Mouse (Mus musculus): ENCODE measurements around the gene Cadm2.

Cadm2 gene

DNA sequence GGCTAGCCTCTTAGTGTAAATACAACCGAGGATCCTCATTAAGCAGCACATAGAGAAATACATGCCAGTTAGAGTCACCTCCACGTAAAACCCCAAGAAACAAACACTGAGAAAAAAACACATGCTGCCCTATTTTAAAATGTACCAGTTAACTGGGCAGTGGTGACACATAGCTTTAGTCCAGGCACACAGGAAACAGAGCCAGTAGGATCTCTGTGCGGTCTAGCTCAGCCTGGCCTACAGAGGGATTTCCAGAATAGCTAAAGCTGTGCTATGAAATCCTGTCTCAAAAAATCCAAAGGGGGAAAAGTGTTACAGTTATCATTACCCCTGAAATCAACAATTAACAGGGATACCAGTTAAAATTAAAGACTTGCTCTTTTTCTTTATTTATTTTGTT lies 498.9 kb downstream of the Cadm2 start:
- DNase-seq, result no peak

DNA sequence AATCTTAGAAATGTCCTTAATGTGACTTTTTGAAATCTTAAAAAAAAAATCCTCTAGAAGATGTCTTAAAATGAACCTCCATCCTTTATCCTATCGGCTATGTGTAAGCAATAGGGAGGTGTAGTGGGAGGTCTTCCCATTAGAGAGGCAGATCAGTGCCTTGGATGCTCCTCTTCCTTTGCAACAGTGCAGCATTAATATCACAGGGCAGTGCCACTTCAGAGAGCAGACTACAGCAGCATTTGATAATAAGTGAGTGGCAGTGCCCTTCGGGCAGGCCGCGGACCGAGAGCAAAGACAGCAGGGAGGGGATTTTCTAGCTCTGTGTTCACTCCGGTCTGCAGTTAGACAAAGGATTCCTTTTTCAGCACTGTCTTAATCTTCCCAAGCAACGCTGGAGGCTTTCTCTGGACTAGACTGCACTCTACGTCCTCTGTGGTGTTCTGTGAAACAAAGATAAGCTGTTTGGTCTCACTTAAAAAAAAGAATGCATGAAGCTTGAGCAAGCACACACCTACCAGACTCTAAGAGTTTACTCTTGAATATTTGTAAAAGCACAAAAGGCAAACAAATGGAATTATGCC lies 514.1 kb downstream of the Cadm2 start:
- DNase-seq, result no peak

DNA sequence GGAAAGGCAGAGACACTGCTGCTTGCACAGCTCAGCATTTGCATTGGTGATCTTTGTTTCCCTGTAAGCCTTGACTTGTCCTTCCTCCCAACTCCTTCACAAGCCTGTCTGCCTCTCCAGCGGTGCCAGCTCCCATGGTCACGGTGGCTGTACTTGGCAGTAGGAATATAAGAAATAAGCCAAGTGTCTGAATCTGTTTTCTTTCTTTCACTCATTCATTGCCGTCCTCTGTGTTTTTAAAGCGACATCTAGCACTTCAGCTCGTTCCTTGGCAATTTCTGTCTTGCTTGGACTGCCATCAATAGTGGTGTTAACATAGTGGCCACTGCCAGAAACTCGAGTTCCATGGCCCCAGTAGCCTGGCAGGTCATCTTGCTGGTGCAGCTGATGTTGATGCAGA lies 524.0 kb downstream of the Cadm2 start:
- no peak for DNase-seq

DNA sequence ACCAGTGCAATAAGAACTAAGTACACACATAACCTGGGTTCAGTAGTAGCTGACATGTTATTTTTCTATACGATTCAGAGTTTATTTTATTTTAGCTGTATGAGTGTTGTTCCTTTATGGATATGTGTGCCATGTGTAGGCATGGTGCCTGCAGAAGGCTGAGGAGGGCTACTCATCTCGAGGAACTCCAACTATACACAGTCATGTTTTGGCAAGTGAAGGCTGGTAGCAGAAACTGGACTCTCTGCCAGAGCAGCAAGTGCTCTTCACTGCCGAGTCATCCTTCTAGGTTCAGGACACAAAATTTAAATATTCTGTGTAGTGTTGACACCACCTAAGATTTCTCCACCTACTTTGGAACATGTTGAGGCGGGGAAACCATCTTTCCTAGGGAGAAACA lies 524.8 kb downstream of the Cadm2 start:
- no peak for DNase-seq

DNA sequence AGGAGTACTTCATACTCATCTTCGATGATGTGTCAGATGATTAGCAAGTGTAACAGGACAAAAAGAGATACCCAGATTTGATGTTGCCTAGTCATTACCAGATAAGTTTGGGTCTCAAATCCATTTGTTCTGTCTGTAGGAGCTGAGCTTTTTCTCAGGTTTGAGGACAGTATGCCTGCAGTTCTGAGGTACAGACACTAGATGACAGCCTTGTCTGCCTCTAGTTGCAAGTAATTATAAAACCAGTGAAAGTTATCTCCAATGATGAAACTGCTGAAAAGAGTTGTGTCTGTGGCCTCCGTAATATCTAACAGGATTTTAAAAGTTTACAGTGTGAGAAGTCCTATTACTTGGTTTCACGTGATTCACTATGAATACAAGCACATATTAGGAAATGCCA lies 531.0 kb downstream of the Cadm2 start:
- no peak for DNase-seq

DNA sequence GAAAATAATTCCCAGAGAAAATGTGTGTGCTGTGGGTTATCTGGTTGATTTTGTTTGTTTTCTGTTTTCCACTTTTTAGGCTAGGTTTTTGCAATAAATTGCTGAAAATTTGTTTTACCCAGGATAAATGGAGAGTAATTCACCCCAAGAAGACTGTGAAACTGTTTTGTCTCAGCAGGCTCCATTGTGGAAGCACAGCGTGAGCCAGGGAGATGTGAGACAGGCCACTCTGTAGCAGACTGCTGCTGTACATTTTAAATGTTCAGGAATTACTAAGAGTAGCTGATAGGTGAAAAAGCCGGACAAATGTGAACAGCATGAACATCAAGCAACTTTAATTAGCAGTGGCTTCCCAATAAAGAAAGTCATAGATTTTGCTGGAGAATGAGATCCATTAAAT lies 541.4 kb downstream of the Cadm2 start:
- DNase-seq, result no peak

DNA sequence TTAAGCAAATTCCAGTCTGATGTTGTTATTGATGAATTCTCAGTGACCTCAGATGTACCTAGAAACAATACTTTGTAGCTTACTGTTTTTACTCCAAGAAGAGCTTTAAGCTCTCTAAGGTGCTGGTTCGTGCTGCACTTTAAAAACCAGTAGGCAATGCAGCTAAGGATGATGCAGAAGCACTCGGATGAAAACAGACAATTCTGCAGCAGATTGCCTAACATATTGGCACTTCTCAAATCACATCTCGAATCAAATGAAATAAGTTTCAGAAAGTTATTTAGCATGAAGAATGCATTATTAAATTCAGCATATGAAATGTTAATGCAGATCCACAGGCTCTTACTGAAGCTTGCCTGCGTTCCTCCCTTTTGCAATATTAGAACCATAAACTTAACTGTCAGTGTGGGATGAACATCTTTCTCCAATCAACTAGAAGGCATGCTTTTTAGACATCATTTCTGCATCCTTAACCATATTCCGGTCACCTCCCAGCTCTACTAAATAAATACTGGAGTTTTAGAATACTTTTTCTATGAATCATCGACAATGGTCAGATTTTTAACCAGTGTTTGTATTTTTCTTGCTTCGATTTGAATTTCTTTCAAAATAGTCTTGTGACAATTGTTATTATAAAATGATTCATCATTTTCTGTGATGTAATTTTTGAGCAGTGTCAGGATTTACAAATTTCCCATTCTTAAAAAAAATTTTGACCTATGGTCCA lies 544.4 kb downstream of the Cadm2 start:
- DNase-seq, result no peak

DNA sequence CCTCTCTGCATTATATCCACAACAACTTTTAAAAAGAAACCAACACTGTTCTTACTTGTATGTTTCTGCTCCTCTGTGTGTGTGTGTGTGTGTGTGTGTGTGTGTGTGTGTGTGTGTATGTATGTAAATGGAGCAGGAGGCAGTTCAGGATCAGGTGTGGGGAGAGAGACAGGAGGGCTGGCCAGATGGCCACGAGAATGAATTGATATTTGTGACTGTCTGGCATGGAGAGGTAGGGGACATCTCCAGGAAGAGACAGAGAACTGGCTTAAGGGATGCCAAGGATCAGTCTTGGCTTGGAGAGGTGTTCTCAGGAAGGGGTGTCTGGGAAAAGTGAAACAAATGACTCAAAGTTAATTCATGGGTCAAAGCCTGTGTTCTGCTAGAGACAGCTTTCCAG lies 552.2 kb downstream of the Cadm2 start:
- DNase-seq, result no peak

DNA sequence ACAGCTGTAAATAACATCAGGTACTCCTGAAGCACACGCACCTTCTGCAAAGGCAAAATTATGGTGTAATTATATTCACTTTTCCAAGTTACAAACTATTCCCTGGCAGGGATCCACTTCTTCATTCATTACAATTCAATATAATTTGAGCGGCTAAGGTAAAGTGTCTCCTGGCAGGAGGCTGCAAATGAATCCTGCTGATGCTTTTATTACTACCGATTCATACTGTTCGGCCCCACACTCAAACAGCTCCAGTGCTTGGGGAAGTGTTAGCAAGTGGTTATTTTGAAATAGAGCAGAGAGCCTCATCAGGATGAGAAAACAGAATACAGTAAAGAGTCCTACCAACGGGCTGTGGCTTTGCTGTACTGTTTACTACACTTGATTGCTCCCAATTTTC lies 589.8 kb downstream of the Cadm2 start:
- no peak for DNase-seq

DNA sequence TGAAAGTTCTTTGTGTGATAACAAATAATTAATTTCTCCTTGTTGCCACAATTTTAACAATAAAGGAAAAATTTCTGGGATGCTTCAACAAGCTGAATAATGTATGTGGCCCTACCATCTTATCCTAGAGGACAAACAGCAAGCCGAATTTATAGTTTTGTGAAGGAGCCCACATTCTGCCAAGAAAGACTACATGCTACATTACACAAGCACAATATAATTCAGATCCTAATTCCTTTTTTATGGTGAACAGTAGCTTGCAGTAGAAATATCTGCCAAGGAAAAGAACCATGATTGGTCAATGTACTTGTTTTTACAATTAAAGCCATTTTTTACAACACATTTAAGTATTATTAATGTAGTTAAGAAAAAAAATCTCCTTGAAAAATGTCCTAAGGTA lies 600.9 kb downstream of the Cadm2 start:
- DNase-seq, result no peak

DNA sequence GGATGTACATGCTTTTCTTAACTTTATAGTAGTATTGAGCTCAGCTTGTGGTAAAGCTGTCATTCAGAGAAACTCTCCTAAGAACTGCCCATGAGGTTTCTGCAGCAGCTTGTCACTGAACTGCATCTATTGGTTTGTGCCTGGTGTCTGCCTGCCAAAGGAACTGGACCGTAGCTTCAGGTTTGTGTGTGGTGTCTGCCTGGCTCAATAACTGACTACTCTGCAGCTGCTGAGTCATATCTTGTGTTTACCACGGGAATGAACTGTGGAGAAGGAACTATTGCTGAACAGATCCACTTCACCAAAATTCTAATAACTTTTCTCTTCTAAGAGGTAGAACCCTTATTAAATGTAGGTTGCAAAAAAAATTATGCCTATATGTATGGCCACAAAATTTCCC lies 603.0 kb downstream of the Cadm2 start:
- DNase-seq, result no peak

DNA sequence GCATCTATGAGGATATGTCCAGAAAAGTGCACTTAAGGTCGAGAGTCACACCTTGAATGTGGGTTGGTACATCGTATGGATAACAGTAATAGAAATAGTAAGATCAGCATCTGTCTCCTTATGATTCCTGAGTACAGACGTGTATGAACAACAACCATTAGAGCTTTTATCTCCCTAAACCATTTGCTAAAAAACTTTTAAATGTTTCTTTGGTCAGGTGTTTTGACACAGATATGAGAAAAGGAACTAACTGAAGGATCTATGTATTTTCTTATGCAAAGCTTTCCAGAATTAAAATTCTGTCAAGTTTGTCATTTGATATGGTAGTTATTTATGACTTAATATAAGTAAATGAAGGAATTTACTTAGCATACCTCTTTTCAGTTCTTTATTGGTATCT lies 617.5 kb downstream of the Cadm2 start:
- DNase-seq, result no peak

DNA sequence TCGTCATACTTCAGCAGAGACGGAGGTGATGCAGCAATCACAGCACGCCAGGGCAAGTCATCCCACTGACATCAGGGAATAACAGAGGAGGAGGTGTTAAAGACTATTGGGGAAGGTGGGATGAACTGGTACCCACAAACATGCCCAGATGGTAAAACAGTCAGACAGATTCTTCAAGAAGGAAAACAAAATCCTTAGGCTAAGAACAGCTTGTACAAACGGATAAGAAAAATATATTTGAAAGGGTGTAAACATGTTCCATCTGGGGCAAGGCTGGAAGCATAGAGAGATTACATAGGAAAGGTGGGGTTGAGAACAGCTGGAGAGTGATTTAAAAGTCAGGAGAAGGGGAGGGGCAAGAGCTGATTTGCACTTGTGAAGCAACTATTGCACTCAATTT lies 619.0 kb downstream of the Cadm2 start:
- no peak for DNase-seq

DNA sequence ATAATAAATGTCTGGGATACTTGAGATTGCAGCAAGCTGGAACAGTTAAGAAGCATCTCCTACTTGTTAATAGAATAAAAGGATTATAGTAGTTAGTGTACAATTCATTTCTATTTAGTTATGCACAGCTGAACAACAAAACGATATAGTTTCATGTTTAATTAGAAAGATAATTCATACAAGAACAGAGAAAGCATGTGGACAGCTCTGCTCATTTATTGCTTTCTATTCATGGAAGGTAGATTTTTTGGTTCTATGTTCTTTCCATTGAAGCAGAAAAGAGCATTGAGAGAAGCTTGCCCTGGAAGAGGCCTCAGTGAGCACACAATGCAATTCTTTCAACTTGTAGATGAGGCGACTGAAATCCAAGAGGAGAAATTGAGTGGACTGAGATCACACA lies 623.2 kb downstream of the Cadm2 start:
- no peak for DNase-seq

DNA sequence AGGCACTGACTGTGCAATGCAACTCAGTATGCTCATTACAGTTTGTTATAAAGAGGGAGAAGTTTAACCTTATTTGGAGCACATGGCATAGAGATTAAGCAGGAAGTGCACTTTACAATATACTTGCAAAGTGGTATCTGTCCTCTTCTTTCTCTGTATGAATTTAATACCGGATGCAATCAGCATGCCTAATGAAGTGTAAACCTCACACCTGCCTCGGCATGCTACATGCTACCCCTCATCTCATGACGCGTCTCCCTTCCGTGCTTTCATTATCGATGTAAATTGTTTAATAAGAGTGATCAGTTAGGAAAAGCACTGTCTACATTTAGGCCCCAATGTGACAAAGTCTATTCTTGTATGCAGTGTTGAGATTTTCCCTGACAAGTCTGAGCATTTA lies 633.0 kb downstream of the Cadm2 start:
- no peak for DNase-seq

DNA sequence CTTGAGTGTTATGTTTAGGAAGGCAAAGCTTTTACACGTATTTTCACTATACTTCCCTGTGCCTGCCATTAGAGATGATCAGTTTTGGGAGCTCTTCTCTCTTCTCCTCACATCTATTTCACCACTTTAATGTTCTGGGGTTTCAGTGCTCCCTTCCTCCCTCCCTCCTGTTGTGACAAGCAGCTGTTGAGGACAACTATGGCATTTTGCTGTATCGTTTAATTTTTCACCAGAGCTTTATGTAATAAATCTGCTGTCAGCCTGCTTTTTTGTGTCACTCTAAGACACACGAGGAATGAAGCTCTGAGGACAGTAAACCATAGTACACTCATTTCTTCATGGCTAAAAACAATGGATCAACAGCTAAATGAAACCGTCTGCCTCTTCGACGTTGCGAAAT lies 633.8 kb downstream of the Cadm2 start:
- no peak for DNase-seq

DNA sequence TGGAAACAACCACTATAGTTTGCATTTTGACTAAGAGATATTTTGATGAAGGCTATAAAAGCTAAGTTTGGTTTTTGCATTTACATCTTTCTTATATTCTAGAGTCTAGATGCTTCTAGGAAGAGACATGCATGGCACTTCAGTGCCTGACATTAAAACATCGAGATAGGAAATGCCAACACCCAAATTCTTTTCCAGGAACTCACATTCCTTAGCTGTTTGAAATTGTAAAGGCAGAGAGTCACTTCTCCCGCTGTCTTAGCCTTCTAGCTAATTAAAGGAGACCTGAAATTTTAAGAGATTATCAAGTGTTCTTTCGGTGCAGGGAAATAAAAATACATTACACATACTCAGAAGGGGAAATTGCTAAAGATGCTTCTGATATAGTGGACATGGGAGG lies 649.8 kb downstream of the Cadm2 start:
- DNase-seq, result no peak

DNA sequence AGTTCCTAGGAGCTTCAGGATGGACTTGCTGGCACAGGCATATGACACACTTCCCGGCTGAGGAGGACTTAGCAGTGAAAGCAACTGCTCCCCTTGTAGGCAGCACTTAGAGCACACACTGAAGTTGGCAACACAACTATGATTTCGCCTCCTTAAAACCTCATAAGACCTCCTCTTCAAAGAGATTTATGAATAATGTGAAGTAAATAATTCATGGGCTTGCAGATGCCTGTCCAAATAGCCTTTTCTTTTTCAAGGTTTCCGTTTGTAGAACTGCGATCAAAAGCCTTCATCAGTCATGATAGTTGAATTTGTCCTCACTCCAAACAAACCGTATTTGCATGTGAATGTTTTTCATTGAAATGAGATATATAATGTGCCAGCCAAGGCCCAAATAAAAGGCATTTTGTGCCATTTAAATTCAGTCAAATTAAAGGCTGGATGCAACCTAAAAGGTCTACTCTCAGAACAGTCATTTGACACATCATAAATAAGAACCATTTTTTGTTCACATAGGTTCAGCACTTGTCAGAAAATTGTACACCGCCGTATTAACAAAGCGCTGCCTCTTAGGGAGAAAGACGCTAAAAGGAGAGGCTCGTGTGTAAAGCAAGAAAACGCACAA lies 651.1 kb downstream of the Cadm2 start:
- no peak for DNase-seq

DNA sequence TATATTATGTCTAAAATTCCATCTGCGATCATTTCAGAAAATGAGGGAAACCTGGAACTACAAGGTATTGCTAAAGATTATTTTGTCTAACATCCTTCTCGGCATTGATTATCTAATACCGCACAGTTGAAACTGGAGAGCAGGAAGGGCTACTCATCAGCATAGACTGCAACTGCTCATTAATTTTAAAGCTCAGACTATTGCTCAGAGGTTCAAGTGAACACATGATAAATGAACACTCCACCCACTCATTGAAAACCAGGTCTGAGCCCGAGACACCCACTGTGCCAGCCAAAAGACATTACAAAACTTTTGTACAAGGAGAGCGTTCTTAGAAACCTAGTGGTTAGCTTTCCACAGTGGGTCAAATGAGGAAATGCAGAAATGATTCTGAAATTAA lies 652.4 kb downstream of the Cadm2 start:
- no peak for DNase-seq

DNA sequence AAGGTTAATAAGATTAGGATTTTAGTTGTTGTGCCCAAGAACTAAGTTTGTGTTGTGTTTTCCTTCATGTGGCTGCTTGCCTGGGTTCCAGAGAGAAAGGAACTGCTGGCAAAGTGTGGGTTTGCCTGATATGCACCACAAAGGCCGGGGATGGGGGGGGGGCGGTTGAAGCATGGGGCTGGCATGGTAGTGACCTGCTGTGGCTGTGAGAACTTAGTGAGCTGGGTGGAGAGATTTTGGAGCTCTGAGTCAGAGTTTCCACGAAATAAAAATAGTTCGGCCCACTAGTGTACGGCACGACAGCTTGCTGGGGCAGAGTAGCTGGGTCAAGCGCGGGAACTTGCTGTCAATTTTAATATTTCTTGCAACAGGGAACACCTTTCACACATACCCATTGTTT lies 653.0 kb downstream of the Cadm2 start:
- DNase-seq, result no peak

DNA sequence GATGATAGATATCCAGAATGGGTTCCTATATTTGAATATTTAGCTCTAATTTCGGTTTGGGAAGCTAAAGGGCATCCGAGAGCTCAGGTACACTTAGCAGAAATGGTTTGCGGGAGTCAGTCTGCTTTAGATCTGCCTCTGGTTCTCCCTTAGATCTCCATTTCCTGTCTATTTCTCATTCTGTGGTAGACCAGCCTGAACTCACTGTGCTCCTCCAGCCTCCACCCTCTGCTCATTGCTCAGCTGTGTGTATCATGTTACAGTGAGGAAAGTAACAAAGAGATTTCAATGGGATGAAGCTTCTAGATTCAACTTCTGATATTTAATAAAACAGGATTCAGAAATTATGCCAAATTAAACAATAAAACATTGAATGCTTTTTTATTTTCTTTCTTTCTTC lies 661.6 kb downstream of the Cadm2 start:
- DNase-seq, result no peak

DNA sequence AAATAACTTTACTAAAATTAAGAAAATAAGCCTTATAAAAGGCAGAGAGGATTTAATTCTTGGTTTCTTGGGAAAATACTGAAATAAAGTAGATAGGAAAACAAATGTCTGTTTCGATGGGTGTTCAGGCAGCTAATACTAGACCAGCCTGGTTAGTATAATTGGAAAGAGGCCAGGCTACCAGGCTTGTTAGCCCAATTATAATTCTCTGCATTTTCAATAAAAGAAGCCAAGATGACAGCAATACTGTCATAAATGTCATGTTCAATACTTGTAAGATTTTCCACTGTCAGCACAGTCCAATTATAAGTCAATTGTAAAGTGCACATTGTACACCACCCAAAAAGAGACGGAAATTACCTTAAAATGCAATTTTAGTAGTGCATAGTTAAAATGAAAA lies 664.8 kb downstream of the Cadm2 start:
- no peak for DNase-seq

DNA sequence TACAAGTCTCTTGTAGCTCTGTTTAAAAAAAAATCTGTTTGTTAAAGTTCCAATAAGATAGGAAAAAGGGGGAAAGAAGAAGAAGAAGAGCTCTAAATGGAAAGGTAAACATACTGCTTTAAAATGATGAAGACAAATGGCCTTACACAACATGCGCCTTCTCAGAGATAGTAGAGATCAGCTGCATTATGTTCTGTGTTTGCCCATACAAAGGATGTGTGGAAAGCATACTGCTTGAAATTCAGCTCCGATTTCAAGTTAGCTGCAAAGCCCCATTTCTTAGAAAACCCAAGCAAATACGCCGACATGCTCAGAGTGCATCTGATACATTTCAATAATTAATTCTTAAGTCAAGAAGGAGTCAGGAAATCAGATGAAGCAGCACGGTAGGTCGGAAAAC lies 684.4 kb downstream of the Cadm2 start:
- DNase-seq, result no peak

DNA sequence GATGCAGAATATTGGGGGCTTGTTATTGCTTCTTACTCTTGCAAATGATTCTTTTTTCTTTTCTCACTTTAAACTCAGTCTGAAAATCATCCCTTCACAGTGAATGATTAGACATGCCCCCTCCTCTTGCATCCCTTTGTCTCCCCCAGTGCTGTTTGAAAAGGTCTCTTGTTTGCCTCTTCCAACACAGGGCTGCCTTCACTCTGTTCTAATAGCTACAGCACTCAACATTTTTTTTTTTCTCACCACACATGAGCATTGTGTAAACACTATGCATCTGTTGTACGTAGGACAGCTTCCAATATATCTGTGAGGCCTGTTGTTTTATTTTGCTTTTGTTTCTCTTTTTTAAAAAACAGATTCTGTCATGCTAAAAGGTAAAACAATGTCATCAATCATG lies 695.2 kb downstream of the Cadm2 start:
- no peak for DNase-seq

DNA sequence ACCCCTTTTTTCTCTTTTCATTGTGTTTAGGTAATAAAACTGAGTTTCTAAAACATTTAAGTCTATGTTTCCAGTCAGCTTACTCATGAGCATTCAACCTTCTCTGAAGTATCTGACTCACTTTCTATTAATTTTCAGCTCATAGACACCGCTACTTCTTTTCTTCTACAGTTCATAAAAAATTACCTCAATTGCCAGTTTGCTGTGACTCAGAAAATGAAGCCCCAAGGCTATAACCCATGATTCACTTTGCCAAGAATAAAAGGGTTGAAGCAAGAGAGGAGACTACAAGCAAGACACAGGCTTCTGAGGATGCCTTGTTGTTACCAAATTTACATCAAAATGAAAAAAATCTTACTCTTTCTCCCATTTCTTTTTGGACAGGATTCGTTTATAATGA lies 698.0 kb downstream of the Cadm2 start:
- no peak for DNase-seq
